2 mouse cellular contexts compared by ENCODE assay signal in genomic region chr19:18653058-18653457, GRCm38 (mm10).
TF ChIP-seq lines count a peak whose summit lies in the region.

No protein-coding gene starts in this region.

TF ChIP-seq in CH12.LX, 34 proteins besides CTCF, POLR2A, EP300 and RAD21:
- TF ChIP-seq SMC3 (IDR thresholded peaks at IDR 0.05; ENCODE audit: low read depth, low read length) (no peak), JUN (IDR thresholded peaks at IDR 0.05; ENCODE audit: insufficient read depth, low read depth, low read length) (no peak), ZMIZ1 (IDR thresholded peaks at IDR 0.05; ENCODE audit: low read depth, low read length) (no peak)

TF ChIP-seq in MEL, 35 proteins besides CTCF, POLR2A, EP300 and RAD21 (continued from another document):
- TF ChIP-seq NELFE (IDR thresholded peaks at IDR 0.05; ENCODE audit: low read depth, low read length) (no peak), KAT2A (conservative IDR thresholded peaks at IDR 0.05; ENCODE audit: low read depth, low read length) (no peak), MYC (IDR thresholded peaks at IDR 0.05; ENCODE audit: low read depth, low read length) (no peak), GABPA (IDR thresholded peaks at IDR 0.05; ENCODE audit: low read depth, low read length) (no peak), RCOR1 (IDR thresholded peaks at IDR 0.05; ENCODE audit: low read depth, low read length) (no peak), ZKSCAN1 (IDR thresholded peaks at IDR 0.05; ENCODE audit: low read depth, low read length) (no peak), ZC3H11A (IDR thresholded peaks at IDR 0.05; ENCODE audit: low read depth, low read length) (no peak), CHD1 (IDR thresholded peaks at IDR 0.05; ENCODE audit: low read depth, low read length) (no peak), NRF1 (IDR thresholded peaks at IDR 0.05; ENCODE audit: insufficient read depth, low read depth, low read length, poor library complexity, severe bottlenecking) (no peak)
